Mouse (Mus musculus) spleen, adult 2 months (tissue): ENCODE measurements around the gene Gstcd. TPM values are rescaled to one million over a fixed set of nuclear protein-coding genes. Genes with fewer than 3 reads are reported as not detected.

Experiments used
- DNase-seq, 2 experiments: peaks; one replicate each; pipeline versions ENCODE4 v3.0.0 to v3.0.0-alpha.2; 2012 to 2021; ENCODE audit warnings: low spot score in 2 of 2, low read depth in 1 of 2
- H3K27ac ChIP-seq: fragments of 200-500 bp; 2 replicates; pipeline ENCODE4 v1.5.1; 2012; ENCODE audit warnings: low read length, inconsistent platforms; ENCODE audit not compliant: insufficient read depth
- H3K27me3 ChIP-seq: fragments of 200-500 bp; 2 replicates; pipeline ENCODE4 v1.6.1; 2012; ENCODE audit warnings: mild to moderate bottlenecking, moderate library complexity, low read length, inconsistent platforms; ENCODE audit not compliant: control insufficient read depth, insufficient read depth
- H3K36me3 ChIP-seq: fragments of 200-500 bp; 2 replicates; pipeline ENCODE4 v1.6.1; 2012; ENCODE audit warnings: mild to moderate bottlenecking, low read length, inconsistent platforms; ENCODE audit not compliant: control insufficient read depth, insufficient read depth
- H3K4me1 ChIP-seq: fragments of 200-500 bp; 2 replicates; pipeline ENCODE4 v1.6.1; 2011; ENCODE audit warnings: inconsistent platforms; ENCODE audit not compliant: control insufficient read depth, insufficient read depth, insufficient read length
- H3K4me3 ChIP-seq: fragments of 200-500 bp; 2 replicates; pipeline ENCODE4 v1.5.1; 2011; ENCODE audit warnings: mild to moderate bottlenecking, inconsistent platforms; ENCODE audit not compliant: insufficient read depth, insufficient read length; ENCODE audit errors: extremely low read depth
- CTCF ChIP-seq: fragments of 200-500 bp; IDR thresholded peaks from 2 replicates; pipeline ENCODE4 v1.5.1; 2011; ENCODE audit warnings: mild to moderate bottlenecking, inconsistent platforms; ENCODE audit not compliant: insufficient read depth, insufficient read length, insufficient replicate concordance; ENCODE audit errors: extremely low read depth
- POLR2A ChIP-seq: fragments of 200-500 bp; IDR thresholded peaks from 2 replicates; pipeline ENCODE4 v1.6.1; 2011; ENCODE audit warnings: low read depth, low read length, inconsistent platforms
- WGBS: fragments of 180-500 bp; shearing (Covaris S2); methylation state at CpG from one replicate; pipeline ENCODE4 v1.1.7; 2018; 5-methylcytosine and 5-hydroxymethylcytosine counted together
- polyA plus RNA-seq: library from polyadenylated mRNA; depleted of rRNA; stranded (reverse); fragments of >200 nt; gene quantifications from 2 replicates; pipeline ENCODE4 v1.2.3, GENCODE M21; 2012

Gstcd gene
- polyA plus RNA-seq, 1 experiment: 2.5 TPM

DNA sequence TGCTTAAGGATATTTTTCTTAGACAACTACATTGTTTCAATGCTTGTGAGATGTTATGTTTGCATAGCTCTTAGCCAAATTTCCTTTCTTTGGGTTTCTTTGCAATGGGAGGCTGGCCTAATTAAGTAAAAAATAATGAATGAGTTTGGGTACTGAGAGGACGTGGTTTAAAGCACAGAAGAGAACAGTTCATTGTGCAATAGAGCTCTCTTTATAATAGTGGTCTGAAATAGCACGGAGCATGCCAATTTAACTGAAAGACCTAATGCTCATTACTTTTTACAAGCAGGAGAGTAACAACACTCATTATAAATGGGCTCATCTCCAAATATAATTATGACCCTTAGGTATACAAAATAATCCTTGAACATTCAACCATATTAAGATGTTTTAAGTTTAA, 39.8 kb downstream of the Gstcd start:
- H3K27ac ChIP-seq: no peak overlapping the region
- no peak for TF ChIP-seq CTCF
- no peak for TF ChIP-seq POLR2A
- no peak for DNase-seq
- H3K4me1 ChIP-seq: no peaks in the 10 kb centered on the region
- H3K27me3 ChIP-seq: no peaks in the 10 kb centered on the region
- 91% methylated on average over 2 of the region's 2 CpGs for WGBS
- no peaks in the 10 kb centered on the region for H3K36me3 ChIP-seq
- H3K4me3 ChIP-seq: no peak overlapping the region

DNA sequence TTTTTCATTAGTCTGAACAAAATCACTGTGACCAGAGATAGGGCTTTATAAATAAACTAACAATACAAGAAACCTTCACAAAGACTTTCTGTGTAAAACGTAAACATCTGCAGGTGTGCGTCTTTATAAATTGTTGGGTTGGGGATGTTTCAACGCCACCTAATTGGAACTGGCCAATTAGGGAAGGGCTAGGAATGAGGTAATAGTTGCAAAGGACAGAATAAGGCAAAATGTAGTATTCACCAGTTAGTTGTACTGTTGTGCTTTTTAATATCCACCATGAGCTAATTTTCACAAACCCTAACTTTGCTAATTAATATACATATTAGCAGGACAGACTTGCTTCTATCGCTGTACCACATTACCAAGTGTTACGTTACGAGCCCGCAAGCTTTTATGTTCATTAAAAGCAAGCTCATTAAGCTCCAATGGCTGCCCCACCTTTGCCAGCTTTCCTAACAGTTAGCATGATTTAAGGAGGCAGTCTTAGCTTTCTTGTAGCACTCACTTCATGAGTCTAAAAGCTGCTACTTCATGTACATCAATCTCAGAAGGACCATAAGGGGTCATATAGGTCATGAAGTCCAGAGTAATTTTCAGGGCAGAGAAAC, 58.6 kb downstream of the Gstcd start:
- H3K4me3 ChIP-seq: no peak overlapping the region
- H3K36me3 ChIP-seq: no peaks in the 10 kb centered on the region
- no peaks in the 10 kb centered on the region for H3K27me3 ChIP-seq
- H3K27ac ChIP-seq: no peak overlapping the region
- TF ChIP-seq POLR2A (no peak), CTCF (no peak)
- DNase-seq: no peak
- WGBS: 98% methylated on average over 7 of the region's 7 CpGs
- H3K4me1 ChIP-seq: no peaks in the 10 kb centered on the region

DNA sequence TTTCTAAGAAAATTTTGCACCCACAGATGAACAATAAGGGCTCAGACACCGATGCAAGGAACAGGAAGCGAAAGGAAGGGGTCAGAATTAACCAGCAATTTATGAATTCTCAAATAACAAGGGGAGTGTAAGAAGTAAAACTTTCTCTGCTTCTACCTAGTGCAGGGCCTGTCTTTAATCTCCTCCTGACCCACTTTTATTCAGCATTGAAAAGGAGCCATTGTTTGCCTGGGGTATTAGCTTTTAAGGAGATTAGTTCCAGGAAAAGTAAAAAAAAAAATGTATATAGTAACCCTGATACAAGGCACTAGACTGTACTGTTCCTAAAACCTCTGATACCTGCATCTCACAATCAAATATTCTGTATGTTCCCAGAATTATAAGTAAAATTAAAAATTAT, 64.9 kb downstream of the Gstcd start:
- no peak for DNase-seq
- Histone ChIP-seq H3K27me3 (no peaks in the 10 kb centered on the region), H3K36me3 (no peaks in the 10 kb centered on the region), H3K4me3 (no peak overlapping the region), H3K27ac (no peak overlapping the region), H3K4me1 (no peaks in the 10 kb centered on the region)
- 81% methylated on average over 2 of the region's 2 CpGs for WGBS
- TF ChIP-seq POLR2A: no peak
- TF ChIP-seq CTCF: no peak

DNA sequence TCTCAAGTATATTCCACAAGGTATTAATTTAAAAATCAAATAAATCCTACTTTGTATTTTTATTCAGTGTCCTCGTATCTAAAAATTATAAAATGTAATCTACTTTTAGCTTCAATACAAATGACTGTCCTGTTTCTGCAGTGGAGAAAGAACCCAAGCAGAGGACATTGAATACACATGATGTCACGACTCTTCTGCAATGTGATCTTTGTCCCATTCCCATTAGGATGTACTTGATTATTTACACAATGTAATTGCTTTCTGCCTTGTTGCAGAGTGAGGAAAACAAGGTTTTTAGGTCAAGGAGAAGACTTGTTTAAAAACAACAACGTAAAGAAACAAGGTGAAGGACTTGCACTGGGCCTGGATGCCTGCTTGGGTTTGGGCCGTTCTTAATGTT, 84.6 kb downstream of the Gstcd start:
- 95% methylated on average over 4 of the region's 4 CpGs for WGBS
- DNase-seq: no peak
- TF ChIP-seq POLR2A: no peak
- no peak for TF ChIP-seq CTCF

DNA sequence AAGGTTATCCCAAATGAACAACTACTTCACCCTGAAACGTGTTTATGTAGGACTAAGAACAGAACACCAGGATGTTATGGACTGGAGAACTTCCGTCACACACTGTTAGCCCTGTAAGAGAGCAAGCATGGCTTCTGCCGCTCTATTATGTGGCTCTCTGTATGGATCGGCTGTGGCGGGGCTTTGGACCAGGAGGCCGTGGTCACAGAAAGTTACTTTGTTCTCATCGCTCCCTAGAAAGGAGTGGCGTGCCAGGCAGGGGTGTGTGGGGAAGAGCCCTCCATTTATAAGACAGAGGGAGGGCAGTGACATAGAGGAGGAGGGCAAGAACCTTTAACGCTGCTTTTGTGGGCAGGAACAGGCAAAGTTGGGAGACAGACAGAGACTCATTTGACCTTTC, 95.5 kb downstream of the Gstcd start:
- peaks cover 2% of the 10 kb centered on the region; the same call in 1 of the 2 replicates for H3K36me3 ChIP-seq
- 93% methylated on average over 9 of the region's 9 CpGs for WGBS
- H3K27ac ChIP-seq: no peak overlapping the region
- H3K27me3 ChIP-seq: no peaks in the 10 kb centered on the region
- TF ChIP-seq CTCF (no peak), POLR2A (no peak)
- no peaks in the 10 kb centered on the region for H3K4me1 ChIP-seq
- H3K4me3 ChIP-seq: no peak overlapping the region
- DNase-seq: no peak

More for the DNA sequence above, 84.6 kb downstream of the Gstcd start:
- Histone ChIP-seq H3K27me3 (no peaks in the 10 kb centered on the region), H3K4me1 (no peaks in the 10 kb centered on the region), H3K36me3 (peaks cover 7% of the 10 kb centered on the region), H3K27ac (no peak overlapping the region), H3K4me3 (no peak overlapping the region)

DNA sequence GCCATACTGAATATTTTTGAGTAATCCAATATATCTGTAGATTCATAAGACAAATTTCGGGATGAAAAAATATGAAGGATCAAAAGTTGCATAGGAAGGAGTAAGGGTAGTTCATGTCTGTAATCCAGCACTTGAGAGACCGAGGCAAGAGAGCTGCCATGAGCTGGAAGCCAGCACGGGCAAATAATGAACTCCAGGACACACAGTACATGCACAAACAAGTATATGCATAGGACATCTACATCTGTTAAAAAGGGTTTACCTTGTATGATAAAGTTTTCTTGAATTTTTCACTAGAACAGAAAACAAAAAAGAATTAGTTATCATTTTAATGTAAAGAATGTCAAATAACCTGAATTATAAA, 95.9 kb downstream of the Gstcd start:
- no peak overlapping the region for H3K27ac ChIP-seq
- H3K36me3 ChIP-seq: peaks cover 2% of the 10 kb centered on the region; the same call in 1 of the 2 replicates
- H3K4me3 ChIP-seq: no peak overlapping the region
- WGBS: 91% methylated on average over 3 of the region's 3 CpGs
- H3K4me1 ChIP-seq: no peaks in the 10 kb centered on the region
- no peak for DNase-seq
- TF ChIP-seq POLR2A (no peak), CTCF (no peak)
- no peaks in the 10 kb centered on the region for H3K27me3 ChIP-seq

DNA sequence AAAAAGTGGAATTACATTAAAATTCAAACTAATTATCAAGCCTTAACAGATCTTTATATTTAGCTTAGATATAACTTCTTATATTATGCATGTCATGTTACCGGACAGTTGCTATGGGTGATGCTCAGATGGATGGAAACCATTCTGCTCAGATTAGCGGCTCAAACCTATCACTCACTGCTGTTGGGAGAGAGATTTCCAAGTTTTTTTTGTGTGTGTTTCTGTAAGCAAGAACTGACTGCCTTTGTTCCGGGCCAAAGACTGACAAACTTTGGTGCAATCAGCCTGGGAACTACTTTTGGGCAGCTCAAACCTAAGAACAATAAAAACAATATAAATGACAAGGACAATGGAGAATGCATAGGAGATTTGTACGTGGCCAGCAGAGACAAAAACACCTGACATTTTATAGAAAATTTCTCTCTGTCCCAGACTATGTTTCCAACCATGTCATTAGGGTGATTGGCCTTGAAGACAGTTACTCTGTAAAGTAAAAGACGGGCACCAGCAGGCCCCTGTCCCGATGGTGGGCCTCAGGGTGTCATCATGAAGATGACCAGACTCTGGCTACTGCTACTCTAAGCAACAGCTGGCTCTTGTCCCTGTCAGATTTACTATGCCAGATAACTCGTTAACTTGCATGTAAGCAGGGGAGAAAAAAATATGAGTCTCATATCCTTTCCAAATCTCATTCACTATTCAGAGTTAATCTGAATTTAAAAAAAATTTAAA, 96.5 kb downstream of the Gstcd start:
- TF ChIP-seq CTCF (no peak), POLR2A (no peak)
- no peak for DNase-seq
- Histone ChIP-seq H3K27ac (no peak overlapping the region), H3K36me3 (peaks cover 2% of the 10 kb centered on the region; the same call in 1 of the 2 replicates), H3K27me3 (no peaks in the 10 kb centered on the region), H3K4me1 (no peaks in the 10 kb centered on the region), H3K4me3 (no peak overlapping the region)
- 91% methylated on average over 7 of the region's 7 CpGs for WGBS
